Mouse (Mus musculus) gastrocnemius, adult 18-20 months (tissue): ENCODE data around the gene Sptbn4. TPM values are rescaled to one million over a fixed set of nuclear protein-coding genes. Genes with fewer than 3 reads are reported as not detected.
A peak's percentile ranks its signal among the peaks of the same experiment; 100 is the strongest.

ENCODE experiments used
- DNase-seq: peaks from one replicate; pipeline ENCODE4 v3.0.0; 2021; ENCODE audit warnings: low spot score
- total RNA-seq, 2 experiments: library from RNA; stranded (reverse); gene quantifications; 2 replicates each; pipeline ENCODE4 v1.2.3; 2021

Gene Sptbn4
- total RNA-seq, 2 experiments from 2014 or later = not detected

DNA sequence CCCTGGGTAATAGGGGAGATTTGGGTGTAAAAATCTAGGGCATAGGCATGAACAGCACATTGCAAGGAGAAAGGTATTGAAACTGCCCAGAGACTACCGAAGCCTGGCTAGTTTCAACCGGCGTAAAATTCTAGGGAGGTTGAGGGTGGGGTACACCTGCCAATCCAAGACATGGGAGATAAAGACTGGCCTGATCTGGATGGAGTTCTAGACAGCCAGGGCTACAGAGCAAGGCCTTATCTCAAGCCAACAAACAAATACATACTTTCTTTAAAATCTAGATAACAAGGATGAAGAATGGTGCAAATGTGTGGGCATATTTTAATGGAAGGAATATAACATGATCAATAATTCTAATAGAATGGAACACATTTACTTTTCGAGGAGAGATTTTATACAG is 92.7 kb downstream of the Sptbn4 start:
- no peak for DNase-seq

DNA sequence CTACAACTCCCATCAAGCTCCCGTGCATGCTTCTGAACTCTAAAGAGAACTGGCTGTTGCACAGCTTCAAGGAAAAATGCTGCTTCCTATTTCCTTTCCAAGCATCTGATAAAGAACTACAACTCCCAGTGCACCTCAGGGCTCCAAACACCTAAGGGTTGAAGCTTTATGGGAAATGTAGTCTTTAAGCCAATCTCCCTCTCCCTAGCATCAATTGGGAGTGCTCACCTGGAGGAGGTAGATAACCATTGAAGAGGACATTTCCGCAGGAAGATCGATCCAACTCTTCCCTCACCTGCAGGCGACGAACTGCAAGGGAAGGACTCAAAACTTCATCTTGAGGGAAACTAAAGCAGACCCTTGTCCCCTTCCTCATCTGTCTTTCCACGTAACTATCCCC is 93.3 kb downstream of the Sptbn4 start:
- DNase-seq = peak; percentile 60

DNA sequence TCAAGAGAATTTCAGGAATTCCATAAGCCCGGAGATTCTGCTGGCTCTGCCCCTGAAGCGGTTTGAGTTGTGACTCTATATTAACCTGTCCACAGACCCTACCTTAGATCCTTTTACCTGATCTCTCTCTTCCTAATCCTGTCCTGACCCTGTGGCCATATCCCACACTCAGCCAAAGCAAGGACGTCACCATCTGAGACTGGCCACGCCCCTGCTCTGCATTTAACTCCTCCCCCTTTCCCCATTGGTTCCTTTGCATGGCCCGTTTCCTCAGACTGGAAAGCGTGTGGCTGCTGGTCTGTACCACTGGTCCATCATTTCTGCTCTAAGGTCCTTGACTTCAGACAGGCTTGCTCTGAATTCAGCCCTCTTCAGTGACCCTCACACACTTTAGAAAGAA is 102.0 kb downstream of the Sptbn4 start:
- DNase-seq = no peak

DNA sequence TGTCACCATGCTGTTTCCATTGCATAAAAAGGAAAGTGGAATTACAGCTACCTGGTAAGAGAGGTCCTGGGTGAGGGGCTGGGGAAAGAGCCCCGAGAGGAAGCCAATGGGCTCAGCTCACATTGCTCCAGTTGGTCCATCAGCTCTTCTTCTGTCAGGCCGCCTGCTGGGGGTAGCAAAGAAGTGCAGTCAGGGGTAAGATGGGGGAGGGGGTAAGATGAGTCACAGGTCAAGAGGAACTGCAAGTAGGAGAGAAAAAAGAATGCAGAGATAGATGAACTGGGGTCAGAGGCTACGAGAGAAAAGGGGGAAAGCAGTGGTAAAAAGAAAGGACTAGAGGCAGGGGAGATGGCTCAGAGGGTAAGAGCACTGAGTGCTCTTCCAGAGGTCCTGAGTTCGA is 104.9 kb downstream of the Sptbn4 start:
- DNase-seq = no peak

DNA sequence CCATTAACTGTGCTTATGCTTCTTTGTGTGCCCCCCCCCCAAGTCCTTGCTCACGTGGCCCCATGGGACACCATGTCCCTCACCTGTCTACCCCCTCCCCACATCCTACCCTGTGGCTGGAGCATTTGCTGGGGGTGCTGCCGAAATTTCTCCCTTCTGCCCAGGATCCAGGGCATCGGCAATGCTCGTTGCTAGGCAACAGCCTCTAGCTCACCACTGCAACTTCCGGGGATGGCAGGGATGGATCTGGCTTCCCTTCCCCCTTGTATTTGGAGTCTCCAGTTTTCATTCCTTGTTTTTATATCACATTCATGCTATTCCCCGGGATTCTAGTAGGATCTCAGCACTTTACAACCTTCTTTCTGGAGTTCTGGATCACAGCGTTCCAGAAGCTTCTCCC is 108.0 kb downstream of the Sptbn4 start:
- no peak for DNase-seq

DNA sequence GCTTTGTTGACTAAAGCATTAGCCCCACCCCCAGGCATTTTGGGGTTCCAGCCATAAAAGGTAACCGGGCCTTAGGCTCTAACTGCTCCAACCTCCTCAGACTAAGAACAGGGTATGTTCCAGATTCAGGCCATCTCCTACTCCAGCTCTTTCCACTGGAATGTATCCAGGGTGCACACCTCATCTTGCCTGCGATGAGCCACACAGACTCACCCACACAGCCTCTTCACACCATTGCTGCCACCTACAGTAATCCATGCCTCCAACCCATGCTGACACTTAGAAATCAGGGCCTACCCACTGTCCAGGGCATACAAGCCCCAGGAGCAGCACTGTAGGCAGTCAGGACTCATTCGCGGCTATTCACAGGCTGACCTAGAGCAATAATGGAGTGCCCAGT is 108.4 kb downstream of the Sptbn4 start:
- no peak for DNase-seq

DNA sequence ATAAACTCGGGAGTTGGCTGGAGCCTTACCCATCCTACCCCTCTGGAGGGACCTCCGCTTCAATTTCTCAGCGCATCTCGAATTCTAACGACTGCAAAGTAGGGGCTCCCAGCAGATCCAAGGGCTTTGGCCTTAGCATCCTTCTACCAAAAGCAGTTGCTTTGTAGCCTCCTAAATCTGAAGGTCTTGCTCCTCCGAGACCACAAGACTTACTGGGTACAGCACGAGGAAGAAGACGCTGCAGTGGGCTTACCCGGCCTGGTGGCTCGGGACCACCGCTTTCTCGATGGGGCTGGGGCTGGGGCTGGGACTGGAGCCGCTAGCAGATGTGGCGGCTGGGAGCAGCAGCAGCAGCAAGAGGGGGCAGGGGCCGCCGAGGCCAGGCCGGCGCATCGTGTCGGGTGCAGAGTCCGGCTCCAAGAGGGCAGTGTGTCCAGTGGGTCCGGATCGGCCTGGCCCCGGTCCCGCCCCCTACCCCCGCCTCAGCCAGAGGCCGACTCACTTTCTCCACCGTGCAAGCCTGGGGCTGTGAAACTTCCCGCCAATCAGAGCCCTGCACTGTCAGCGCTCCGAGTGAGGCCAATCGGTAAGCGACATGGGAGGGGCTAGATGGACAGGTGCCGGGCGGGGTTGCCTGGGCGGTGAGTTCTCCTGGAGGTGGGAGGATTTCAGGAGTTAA is 110.2 kb downstream of the Sptbn4 start, which contains the start of gene Ltbp4:
Ltbp4 (minus strand) TSS at position 518 of the 679 bp plus-strand sequence.
- no peak for DNase-seq

DNA sequence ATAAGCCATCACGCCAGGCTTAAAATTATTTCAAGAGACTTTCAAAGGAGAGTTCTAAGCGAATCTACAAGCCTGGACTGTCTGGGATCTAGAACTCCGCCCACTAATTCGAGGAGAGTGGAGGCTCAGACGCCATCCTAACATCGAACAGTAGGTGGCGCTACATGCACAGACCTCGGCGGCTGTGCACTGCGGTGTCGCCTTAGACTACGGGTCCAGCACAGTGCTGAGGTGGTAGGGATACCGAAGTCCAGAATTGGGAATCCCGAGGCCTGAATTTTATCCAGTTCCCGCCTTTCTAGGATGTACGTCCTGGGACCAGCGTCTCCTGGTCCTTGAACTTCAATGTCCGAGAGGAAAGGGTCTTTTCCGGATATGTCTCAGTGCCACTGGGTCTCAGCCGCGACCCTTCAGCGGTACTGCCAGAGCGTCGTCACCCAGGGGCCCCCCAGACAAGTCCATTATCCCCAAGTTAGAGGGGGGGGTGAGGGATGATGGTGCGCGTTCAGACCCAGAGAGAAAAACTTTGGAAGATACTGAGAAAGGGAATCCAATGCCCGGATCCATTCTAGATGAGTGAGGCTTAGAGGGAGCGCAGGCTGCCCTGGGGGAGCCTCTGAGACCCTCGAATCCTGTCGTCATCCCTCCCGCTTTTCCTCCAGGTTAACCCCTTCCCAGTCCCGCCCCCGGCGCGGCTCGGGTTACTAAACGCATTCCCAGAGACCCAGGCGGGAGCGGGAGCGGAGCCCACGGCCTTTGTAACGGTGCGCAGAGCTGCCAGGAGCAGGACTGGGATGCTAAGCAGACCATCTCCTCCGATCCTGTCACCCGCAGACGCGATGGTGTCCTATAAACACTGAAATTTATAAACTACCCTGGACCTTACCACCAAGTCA is 111.3 kb downstream of the Sptbn4 start:
- peak; percentile 94 for DNase-seq

DNA sequence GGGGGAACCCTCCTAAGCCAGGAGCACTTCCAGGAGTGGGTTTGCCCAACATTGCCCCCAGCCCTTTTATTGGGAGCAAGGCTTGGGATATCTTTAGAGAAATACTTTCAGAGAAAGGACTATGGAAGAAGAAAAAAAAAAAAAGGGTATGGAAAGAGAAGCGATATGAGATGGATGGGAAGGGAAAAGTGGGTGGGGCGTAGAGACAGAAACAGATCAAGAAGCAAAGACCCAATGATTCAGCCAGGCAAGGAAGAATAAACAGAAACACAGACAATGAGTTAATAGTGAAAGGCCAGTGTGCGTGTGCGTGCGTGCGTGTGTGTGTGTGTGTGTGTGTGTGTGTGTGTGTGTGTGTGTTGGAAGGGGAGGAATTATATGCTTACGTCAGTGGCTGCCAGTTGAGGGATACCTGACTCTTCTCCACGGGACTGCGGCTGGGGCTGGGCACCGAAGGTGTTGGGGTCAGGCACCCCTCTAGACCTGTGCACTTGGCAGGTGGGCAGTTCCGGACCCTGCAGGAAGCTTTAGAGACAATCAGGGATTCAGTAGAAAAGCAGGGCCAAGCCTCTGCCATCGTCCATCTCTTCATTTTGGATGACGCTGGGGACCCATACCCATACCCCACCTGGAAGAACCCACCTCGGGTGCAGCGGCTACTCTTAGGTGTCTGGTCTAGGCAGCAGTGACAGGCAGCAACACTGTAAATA is 112.3 kb downstream of the Sptbn4 start:
- DNase-seq = no peak

DNA sequence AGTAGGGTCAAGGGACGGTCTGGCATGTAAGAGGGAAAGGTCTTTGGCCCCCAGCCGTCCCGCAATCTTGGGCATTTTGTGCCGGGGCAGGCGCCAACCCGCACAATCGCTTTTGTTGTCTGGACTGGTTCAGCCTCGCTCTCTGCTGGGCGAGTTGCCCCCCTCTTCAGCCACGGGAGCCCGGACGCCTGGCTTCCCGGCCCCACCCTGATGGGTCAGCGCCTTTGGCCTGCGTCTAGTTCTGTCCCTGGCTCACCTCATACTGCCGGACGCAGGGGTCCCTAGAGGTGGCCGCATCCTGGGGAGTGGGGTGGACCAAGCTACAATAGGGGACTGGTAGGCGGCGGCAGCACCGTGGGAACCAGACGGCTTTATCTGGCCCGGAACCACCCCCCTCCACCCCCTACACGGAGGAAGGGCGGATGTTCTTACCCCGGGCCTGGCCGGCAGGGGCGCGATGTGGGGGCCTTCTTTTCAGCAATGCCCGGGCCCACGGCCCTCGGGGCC is 113.0 kb downstream of the Sptbn4 start:
- peak; percentile 63 for DNase-seq

DNA sequence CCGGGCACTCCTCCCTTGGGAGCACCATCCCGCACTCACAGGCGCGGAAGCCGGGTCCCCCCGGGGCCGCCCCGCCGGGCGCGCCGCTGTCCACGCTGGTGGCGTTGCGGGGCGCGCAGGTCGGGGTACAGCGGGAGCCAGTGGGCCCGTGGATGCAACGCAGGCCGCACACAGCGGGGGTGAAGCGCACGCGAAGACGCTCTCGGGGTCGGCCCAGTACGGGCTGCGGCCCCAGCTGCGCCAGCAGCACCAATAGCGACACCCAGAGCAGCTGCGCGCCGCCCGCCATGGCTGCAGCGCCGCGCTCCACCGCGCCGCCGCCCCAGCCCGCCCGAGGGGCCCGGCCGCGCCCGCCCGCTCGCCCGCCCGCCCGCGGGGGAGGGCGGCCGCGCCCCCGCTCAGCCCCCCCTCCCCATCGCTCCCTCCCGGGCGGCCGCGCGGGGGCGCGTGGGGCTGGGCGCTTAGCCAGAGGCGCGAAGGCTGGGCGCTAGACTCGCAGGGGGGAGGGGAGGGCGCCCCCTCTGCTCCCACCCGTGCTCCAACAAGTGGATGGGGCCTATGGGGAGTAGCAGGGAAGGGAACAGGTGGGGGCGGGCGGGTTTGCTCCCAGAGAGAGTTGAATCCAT is 114.1 kb downstream of the Sptbn4 start:
- no peak for DNase-seq

DNA sequence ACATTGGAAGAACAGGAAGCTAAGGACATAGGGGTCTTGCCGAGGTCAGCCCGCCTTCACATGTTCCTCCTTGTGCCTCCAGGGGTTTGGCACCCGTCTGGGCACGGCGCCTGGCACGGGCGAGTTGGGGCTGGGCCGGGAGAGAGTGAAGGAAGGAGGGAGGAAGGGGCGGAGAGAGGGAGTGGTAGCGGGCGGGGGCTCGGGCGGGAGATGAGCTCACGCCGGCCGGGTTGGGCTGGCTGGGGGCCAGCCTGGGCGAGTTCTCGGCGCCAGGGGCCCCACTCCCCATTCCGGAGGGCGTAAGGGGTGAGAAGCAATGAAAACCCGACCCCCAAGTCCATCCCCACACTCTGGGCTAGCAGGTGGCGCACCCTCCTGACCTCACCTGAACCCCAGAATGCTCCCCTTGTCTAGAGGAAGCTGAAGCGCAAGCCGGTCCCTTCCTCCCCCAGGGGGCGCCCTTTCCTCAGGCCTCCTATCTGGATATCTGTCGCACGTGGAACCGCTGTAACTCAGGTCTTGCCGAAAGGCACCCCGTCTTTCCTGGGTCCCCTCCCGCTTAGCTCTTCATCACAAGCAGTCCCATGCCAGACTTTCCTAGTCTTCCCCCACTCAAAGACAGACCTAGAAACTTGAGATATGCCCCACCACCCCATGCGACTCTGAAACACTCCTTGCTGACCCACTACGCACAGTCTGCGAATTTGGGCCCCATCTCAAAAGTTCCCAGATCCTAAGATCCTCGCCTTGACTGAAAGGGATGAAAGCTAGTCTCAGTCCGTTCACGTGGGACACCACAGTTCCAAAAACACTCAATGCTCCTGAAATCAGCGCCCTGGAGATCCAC is 114.9 kb downstream of the Sptbn4 start:
- peak; percentile 91 for DNase-seq

DNA sequence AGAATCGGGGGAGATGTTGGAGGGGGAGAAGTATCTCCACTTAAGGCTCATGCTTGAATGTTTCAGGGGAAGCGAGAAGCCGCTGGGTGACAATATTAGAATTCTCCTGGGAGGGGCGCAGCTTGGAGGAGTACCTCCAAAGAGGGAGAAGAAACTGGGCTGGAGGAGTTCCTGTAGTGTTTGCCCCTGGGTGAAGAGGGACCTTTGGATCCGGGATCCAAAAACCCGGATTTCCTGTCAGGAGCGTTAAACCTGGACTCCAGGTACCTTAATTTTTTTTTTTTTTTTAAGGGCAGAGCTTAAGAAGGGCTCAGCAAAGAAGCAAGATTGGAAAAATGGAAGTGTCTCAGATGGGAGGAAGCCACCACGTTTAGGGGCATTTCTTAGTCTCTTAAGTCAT is 115.6 kb downstream of the Sptbn4 start:
- DNase-seq = no peak

DNA sequence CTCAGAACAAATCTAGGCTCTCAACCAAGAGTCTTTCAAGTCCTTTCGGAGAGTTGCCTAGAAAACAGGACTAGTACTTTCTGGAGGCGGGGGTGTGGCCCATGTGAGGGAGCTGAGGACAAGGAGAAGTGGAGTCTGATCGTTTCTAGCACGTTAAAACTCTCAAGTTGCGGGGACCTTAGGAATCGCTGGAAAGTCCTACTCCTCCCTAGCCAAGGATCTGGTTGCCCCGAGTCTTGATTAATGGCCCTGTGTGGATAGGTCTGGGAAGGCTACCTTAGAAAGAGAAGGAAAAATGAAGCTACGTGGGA is 116.0 kb downstream of the Sptbn4 start:
- DNase-seq = peak; percentile 56

DNA sequence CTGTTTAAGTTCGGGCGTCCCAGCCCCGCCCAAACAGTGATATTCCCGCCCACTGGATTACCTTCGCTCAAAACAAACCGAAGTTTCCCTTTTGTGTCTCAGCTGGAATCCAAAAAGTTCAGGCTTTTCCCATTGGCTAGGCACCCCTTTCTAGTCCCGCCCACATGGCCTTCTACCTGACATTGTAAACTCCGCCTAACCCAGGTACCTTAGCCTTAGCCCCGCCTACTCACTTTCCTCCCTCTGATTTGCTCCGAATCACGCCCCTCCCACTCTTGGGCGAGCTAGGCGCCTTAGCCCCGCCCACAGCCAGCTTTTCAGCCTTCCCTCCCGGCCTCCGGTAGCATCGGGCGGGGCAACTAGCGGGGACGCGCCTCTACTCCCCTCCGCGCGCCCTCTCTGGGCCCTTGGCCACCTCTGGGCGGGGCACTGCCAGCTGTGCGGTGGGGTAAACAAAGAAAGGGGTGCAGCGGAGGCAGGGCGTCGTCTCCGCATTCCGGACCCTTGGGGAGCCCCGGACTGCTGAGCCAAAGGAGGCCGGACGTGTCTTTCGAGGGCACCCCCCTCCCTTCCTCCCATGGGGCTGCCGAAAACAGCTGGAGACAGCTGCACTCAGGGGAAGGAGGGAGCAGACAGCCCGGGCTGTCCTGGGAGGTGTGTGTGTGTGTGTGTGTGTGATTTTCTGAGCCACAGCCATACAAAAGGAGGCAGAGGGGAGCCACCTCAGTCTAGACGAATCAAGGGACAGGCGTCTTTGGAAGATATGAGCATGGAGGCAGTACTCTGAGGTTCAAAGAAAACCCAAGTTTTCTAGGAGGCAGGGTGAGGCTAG is 116.6 kb downstream of the Sptbn4 start:
- peak; percentile 94 for DNase-seq

DNA sequence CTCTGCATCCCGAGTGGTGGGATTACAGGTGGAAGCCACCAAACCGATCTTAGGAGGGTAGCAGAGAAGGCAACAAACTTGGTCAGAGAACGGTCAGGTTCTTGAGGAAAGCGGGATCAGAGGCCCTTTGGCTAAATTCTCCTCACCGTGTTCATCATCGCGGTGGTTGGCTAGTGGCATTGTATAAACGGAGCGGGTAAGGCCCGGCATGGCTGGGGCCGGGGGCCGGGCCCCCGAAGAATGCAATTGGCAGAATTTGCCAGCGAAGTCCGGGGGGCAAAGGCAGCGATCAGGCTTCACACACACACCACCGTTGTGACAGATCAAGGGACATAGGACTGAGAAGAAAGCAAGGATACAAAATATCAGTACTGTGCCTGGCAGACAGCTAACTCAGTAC is 117.5 kb downstream of the Sptbn4 start:
- no peak for DNase-seq

DNA sequence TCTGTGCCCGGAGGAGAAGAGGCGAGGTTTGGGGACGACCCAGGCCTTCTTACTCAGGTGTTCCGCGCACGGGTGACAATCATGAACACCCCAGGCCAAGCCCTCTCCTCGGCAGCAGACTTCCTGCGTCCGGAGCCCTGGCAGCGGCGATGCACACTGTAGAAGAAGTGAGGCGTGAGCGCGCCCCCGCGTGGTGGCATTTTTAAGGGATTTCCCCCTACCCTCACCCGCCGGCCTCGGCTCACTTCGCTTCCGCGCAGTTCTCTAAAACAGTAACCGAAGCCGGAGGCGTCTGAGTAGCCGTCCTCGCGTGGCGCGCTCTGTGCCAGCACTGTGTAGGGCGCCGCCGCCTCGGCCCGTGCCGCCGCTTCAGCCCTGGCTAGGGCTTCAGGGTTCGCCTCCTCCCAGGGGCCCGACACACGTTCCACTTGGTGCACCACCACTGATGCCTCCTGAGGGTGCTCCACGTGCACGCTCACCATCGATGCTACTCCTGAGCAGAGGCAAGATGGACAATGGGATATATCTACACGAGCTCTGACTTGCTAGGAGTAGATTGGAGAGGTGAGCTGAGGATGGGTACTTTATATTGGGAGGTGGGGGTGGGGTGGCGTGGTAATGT is 118.0 kb downstream of the Sptbn4 start:
- peak; percentile 88 for DNase-seq

DNA sequence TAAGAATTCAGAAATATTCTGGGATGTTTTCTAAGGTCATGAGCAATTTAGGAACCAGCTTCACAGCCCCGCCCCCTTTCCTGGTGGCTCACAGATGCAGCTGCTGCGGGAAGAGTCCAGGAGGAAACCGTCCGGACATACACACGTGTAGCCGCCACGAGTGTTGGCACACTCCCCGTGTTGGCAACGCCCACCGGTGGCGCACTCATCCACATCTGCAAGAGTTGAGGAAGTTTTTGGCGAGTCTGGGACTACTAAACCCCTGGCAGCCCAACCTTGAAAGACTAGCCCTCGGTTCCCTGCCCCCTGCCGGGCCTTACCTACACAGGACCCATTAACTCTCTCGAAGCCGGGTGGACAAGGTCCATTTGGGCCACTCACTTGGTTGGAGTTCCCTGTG is 118.8 kb downstream of the Sptbn4 start:
- DNase-seq = peak; percentile 70

DNA sequence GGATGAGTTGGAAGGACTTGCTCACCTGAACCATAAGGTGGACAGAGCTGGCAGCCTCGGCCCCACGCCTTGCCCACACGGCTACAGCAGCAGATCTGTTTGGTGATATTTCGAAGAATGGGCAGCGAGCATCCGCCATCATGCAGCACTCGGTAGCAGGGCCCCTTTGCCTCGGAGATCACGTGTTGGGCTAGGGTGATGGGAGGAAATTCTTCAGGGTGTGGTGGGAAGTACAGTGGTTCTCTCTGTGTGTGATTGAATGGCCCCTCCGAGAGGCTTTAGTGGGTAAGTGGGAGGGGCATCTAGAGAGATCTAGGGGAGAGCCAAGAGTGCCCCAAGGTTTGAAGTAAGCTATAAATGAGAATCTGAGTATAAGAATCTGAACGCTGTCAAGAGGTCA is 119.3 kb downstream of the Sptbn4 start:
- no peak for DNase-seq
